Mouse (Mus musculus) bone marrow, adult 2 months (tissue): Measurements from ENCODE around the gene Prpf31.

Source experiments
- CTCF ChIP-seq: fragments of 200-500 bp; IDR thresholded peaks from 2 replicates; pipeline ENCODE4 v1.5.1; 2011; ENCODE audit warnings: low read length, control low read depth; ENCODE audit not compliant: control insufficient read depth, insufficient read depth
- POLR2A ChIP-seq: fragments of 200-500 bp; IDR thresholded peaks from 2 replicates; pipeline ENCODE4 v1.6.1; 2011; ENCODE audit warnings: low read depth, mild to moderate bottlenecking, control low read depth, low read length, borderline replicate concordance; ENCODE audit not compliant: control insufficient read depth

- TF ChIP-seq POLR2A (no peak), CTCF (no peak)
Measured at GRCm38 (mm10) chr7:3580029-3580428, 49.8 kb upstream of the Prpf31 start.
